Mouse (Mus musculus) activated CD4-positive, CD25-positive, alpha-beta regulatory T cell, adult 9 weeks (primary cell): ENCODE results near the gene Btbd35f21. TPM values are rescaled to one million over a fixed set of nuclear protein-coding genes. Genes with fewer than 3 reads are reported as not detected.

ENCODE experiments used
- polyA plus RNA-seq: library from polyadenylated mRNA; unstranded; fragments of 100-300 nt; shearing (Covaris generic); gene quantifications from one replicate; pipeline ENCODE4 v1.2.1, GENCODE M21; 2017

Gene Btbd35f21
- not detected for polyA plus RNA-seq

GRCm38 (mm10) chrX:32725809-32726208 lies at the start of gene Btbd35f21:
Btbd35f21 (plus strand) TSS chrX:32726109.

Other genes starting within 250 kb of the Btbd35f21 start
- not detected for gene Btbd35f1, start 166.1 kb upstream of the Btbd35f21 start, polyA plus RNA-seq
- not detected for gene Gm5926, start 75.4 kb upstream of the Btbd35f21 start, polyA plus RNA-seq
- gene Btbd35f30, start 168.5 kb downstream of the Btbd35f21 start, polyA plus RNA-seq: not detected
- not detected for gene Gm21789, start 215.7 kb downstream of the Btbd35f21 start, polyA plus RNA-seq
- not detected for gene Btbd35f5, start 247.8 kb downstream of the Btbd35f21 start, polyA plus RNA-seq